Mouse (Mus musculus): ENCODE data around the gene Exph5.

- TF ChIP-seq CTCF (IDR thresholded peaks at IDR 0.05; ENCODE audit: extremely low read depth, insufficient read depth, insufficient read length, insufficient replicate concordance) (peak; percentile 56; the same call in 1 of the 2 replicates), POLR2A (IDR thresholded peaks at IDR 0.05; ENCODE audit: low read depth, low read length) (no peak)
These were observed 47.1 kb upstream of the Exph5 start for GRCm38 (mm10) chr9:53254368-53254767.

All from spleen, adult 2 months (tissue).